Mouse (Mus musculus): ENCODE data around the gene Kcnj12. TPM values are rescaled to one million over a fixed set of nuclear protein-coding genes. Genes with fewer than 3 reads are reported as not detected.

Gene Kcnj12
- polyA plus RNA-seq, 1 experiment from 2014 or later, result 0.17 TPM

- Histone ChIP-seq H3K4me1 (replicated peaks; ENCODE audit: insufficient read depth, low read length) (no peaks in the 10 kb centered on the region), H3K36me3 (ENCODE audit: insufficient read depth, low read length) (no peaks in the 10 kb centered on the region), H3K4me2 (ENCODE audit: low read length) (no peak overlapping the region), H3K27me3 (ENCODE audit: insufficient read depth, low read length) (no peaks in the 10 kb centered on the region), H3K4me3 (replicated peaks; ENCODE audit: low read depth, low read length) (no peak overlapping the region), H3K9me3 (replicated peaks; ENCODE audit: low read length) (no peaks in the 10 kb centered on the region), H3K9ac (ENCODE audit: low read depth, low read length) (no peak overlapping the region), H3K27ac (no peak overlapping the region)
- TF ChIP-seq CTCF (IDR thresholded peaks at IDR 0.05; ENCODE audit: low read depth), result no peak
- 71% methylated on average over 5 of the region's 5 CpGs for WGBS
- ATAC-seq (replicated peaks; ENCODE audit: low FRiP score, low read depth), result no peak
- no peak for DNase-seq (ENCODE audit: low spot score)
Measured at GRCm38 (mm10) chr11:61004781-61005180, 17.6 kb upstream of the Kcnj12 start.

DNA sequence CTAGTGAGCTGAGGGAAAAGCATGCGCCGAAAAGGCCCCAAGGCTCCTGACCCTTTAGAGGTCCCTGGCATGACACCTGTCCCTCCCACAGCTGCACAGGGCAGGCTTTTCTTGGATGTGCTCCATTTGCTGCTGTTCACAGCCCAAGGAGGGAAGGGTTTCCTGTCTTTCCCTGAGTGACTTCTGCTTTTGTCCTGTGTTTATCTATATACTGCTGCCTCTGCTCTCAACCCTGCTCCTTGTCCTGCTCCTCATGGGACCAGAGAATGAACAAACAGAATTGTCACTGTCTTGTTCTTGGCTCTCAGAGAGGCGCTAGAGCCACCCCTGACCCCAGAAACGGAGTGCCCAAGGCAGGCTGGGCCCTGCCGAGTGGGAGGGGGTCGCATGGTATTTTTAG is 17.0 kb upstream of the Kcnj12 start:
- H3K4me3 ChIP-seq (replicated peaks; ENCODE audit: low read depth, low read length), result no peak overlapping the region
- H3K27me3 ChIP-seq (ENCODE audit: insufficient read depth, low read length), result no peaks in the 10 kb centered on the region
- H3K27ac ChIP-seq, result no peak overlapping the region
- no peak overlapping the region for H3K9ac ChIP-seq (ENCODE audit: low read depth, low read length)
- 27% methylated on average over 6 of the region's 6 CpGs for WGBS
- no peak overlapping the region for H3K4me2 ChIP-seq (ENCODE audit: low read length)
- TF ChIP-seq CTCF (IDR thresholded peaks at IDR 0.05; ENCODE audit: low read depth), result no peak
- no peaks in the 10 kb centered on the region for H3K9me3 ChIP-seq (replicated peaks; ENCODE audit: low read length)
- H3K36me3 ChIP-seq (ENCODE audit: insufficient read depth, low read length), result no peaks in the 10 kb centered on the region
- no peak for DNase-seq (ENCODE audit: low spot score)
- no peak for ATAC-seq (replicated peaks; ENCODE audit: low FRiP score, low read depth)
- H3K4me1 ChIP-seq (replicated peaks; ENCODE audit: insufficient read depth, low read length), result no peaks in the 10 kb centered on the region

GRCm38 (mm10) chr11:61011736-61012294 is 10.5 kb upstream of the Kcnj12 start:
- Histone ChIP-seq H3K9me3 (replicated peaks; ENCODE audit: low read length) (no peaks in the 10 kb centered on the region), H3K4me1 (replicated peaks; ENCODE audit: insufficient read depth, low read length) (no peaks in the 10 kb centered on the region), H3K27me3 (ENCODE audit: insufficient read depth, low read length) (no peaks in the 10 kb centered on the region), H3K27ac (0 out of 2 replicates have a peak overlapping the region, but pooled peaks have one; percentile 19), H3K36me3 (ENCODE audit: insufficient read depth, low read length) (no peaks in the 10 kb centered on the region), H3K4me3 (replicated peaks; ENCODE audit: low read depth, low read length) (no peak overlapping the region), H3K9ac (ENCODE audit: low read depth, low read length) (no peak overlapping the region), H3K4me2 (ENCODE audit: low read length) (no peak overlapping the region)
- ATAC-seq (replicated peaks; ENCODE audit: low FRiP score, low read depth) (peak; percentile 66; the same call in 1 of the 2 replicates), DNase-seq (ENCODE audit: low spot score) (peak; percentile 24)
- 32% methylated on average over 9 of the region's 9 CpGs for WGBS
- no peak for TF ChIP-seq CTCF (IDR thresholded peaks at IDR 0.05; ENCODE audit: low read depth)

DNA sequence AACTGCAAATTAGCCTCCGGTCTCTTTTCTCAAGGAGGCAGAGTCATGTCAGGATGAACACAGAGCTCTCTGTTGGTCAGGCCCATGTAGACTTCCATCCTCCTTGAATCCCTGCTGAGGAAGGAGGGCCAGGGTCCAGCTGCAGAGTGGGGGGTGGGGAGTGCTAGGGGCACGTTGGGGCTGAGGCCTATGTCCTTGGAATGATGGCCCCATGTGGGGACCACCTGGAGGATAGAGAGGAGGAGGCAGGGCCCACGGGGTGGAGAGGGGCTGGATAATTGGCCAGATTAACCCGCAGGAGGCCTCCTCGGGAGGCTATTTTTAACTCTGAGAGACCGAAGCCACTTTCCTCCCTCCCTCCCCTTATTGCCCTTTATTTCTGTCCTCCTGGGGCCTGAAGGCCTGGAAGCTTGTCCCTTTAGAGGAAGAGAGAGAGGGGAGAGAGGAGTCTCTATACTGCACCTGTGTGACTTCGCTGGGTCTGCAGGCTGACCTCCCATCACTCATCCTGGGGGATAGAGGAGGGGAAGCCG is 5.4 kb upstream of the Kcnj12 start:
- H3K4me3 ChIP-seq (replicated peaks; ENCODE audit: low read depth, low read length), result no peak overlapping the region
- H3K9me3 ChIP-seq (replicated peaks; ENCODE audit: low read length), result no peaks in the 10 kb centered on the region
- no peak overlapping the region for H3K4me2 ChIP-seq (ENCODE audit: low read length)
- WGBS, result 33% methylated on average over 8 of the region's 8 CpGs
- peaks cover 22% of the 10 kb centered on the region for H3K27me3 ChIP-seq (ENCODE audit: insufficient read depth, low read length)
- DNase-seq (ENCODE audit: low spot score), result no peak
- no peak for TF ChIP-seq CTCF (IDR thresholded peaks at IDR 0.05; ENCODE audit: low read depth)
- no peaks in the 10 kb centered on the region for H3K36me3 ChIP-seq (ENCODE audit: insufficient read depth, low read length)
- ATAC-seq (replicated peaks; ENCODE audit: low FRiP score, low read depth), result no peak
- H3K27ac ChIP-seq, result no peak overlapping the region
- peaks cover under 1% of the 10 kb centered on the region; the same call in 1 of the 2 replicates for H3K4me1 ChIP-seq (replicated peaks; ENCODE audit: insufficient read depth, low read length)
- 0 out of 2 replicates have a peak overlapping the region, but pooled peaks have one; percentile 13 for H3K9ac ChIP-seq (ENCODE audit: low read depth, low read length)

- TF ChIP-seq CTCF (IDR thresholded peaks at IDR 0.05; ENCODE audit: low read depth), result no peak
Measured at GRCm38 (mm10) chr11:61021129-61021528, 1.2 kb upstream of the Kcnj12 start.

DNA sequence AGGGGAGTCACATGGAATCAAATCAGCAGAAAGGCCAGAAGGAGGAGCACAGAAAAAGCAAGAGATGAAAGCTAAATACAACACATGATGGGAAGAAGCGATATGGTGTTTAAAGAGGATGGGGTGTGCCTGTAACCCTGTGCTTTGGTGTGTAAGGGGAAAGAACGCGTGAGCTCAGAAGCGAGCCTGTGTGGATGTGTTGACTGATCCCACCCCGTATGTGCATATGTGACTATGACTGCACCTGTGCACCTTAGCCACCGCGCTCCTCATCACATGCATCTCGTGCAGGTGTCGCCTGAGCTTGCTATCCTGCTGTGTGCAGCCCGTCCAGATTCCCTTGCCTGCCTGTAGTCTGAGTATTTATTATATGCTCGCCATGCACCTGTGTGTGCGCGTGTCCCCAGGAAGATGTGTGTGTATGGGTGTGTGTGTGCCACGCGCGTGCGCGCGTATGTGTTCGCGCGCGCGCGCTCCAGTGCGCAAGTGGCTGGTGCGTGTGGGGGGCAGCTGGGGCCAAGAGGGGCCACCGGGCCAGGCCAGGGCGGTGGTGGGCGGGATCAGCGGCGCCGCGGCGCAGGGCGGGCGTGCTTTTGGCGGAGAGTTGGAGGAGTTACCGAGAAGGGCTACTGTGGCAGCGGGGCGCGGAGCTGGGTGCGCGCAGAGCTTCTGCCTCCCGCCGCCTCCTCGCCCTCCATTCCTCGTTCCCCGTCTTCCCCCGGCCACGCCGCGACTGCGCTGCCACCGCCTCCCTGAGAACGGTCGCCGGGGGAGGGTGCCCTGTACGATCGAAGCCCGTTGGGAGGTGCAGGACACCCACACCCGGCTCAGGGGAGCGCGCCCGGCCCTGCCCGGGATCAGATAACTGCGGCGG is 451 bp upstream of the Kcnj12 start:
- no peak for DNase-seq (ENCODE audit: low spot score)
- peak overlapping the region; percentile 35 for H3K9ac ChIP-seq (ENCODE audit: low read depth, low read length)
- peaks cover 46% of the 10 kb centered on the region for H3K27me3 ChIP-seq (ENCODE audit: insufficient read depth, low read length)
- peak overlapping the region; percentile 92 for H3K4me2 ChIP-seq (ENCODE audit: low read length)
- no peak for ATAC-seq (replicated peaks; ENCODE audit: low FRiP score, low read depth)
- no peaks in the 10 kb centered on the region for H3K9me3 ChIP-seq (replicated peaks; ENCODE audit: low read length)
- H3K27ac ChIP-seq, result no peak overlapping the region
- H3K4me1 ChIP-seq (replicated peaks; ENCODE audit: insufficient read depth, low read length), result peaks cover 6% of the 10 kb centered on the region; the same call in 1 of the 2 replicates
- peak overlapping the region; percentile 50 for H3K4me3 ChIP-seq (replicated peaks; ENCODE audit: low read depth, low read length)
- no peak for TF ChIP-seq CTCF (IDR thresholded peaks at IDR 0.05; ENCODE audit: low read depth)
- no peaks in the 10 kb centered on the region for H3K36me3 ChIP-seq (ENCODE audit: insufficient read depth, low read length)
- 2% methylated on average over 68 of the region's 68 CpGs for WGBS

More at GRCm38 (mm10) chr11:61021129-61021528, 1.2 kb upstream of the Kcnj12 start:
- no peak overlapping the region for H3K4me2 ChIP-seq (ENCODE audit: low read length)
- whole genome bisulfite sequencing, result 73% methylated on average over 5 of the region's 5 CpGs
- no peaks in the 10 kb centered on the region for H3K9me3 ChIP-seq (replicated peaks; ENCODE audit: low read length)
- H3K9ac ChIP-seq (ENCODE audit: low read depth, low read length), result no peak overlapping the region
- peaks cover 6% of the 10 kb centered on the region; the same call in 1 of the 2 replicates for H3K4me1 ChIP-seq (replicated peaks; ENCODE audit: insufficient read depth, low read length)
- H3K4me3 ChIP-seq (replicated peaks; ENCODE audit: low read depth, low read length), result no peak overlapping the region
- no peaks in the 10 kb centered on the region for H3K36me3 ChIP-seq (ENCODE audit: insufficient read depth, low read length)
- peaks cover 46% of the 10 kb centered on the region for H3K27me3 ChIP-seq (ENCODE audit: insufficient read depth, low read length)
- no peak for DNase-seq (ENCODE audit: low spot score)
- ATAC-seq (replicated peaks; ENCODE audit: low FRiP score, low read depth), result no peak
- H3K27ac ChIP-seq, result no peak overlapping the region

Measured in kidney, postnatal 0 days (tissue).